Mouse (Mus musculus) cortical plate, adult 2 months (tissue): ENCODE data around the gene Lmo2.

Source experiments
- CTCF ChIP-seq: fragments of 200-500 bp; IDR thresholded peaks from 2 replicates; pipeline ENCODE4 v1.5.1; 2011; ENCODE audit warnings: mild to moderate bottlenecking, control low read depth, low read length; ENCODE audit not compliant: insufficient read depth; ENCODE audit errors: extremely low read depth
- POLR2A ChIP-seq: fragments of 200-500 bp; IDR thresholded peaks from 2 replicates; pipeline ENCODE4 v1.6.1; 2011; ENCODE audit warnings: mild to moderate bottlenecking, low read length, control low read depth; ENCODE audit not compliant: insufficient read depth; ENCODE audit errors: extremely low read depth

GRCm38 (mm10) chr2:103934270-103934669 lies 23.5 kb upstream of the Lmo2 start:
- TF ChIP-seq POLR2A (no peak), CTCF (no peak)
